Mouse (Mus musculus): ENCODE data around the gene Atf7ip.

Atf7ip gene

DNA sequence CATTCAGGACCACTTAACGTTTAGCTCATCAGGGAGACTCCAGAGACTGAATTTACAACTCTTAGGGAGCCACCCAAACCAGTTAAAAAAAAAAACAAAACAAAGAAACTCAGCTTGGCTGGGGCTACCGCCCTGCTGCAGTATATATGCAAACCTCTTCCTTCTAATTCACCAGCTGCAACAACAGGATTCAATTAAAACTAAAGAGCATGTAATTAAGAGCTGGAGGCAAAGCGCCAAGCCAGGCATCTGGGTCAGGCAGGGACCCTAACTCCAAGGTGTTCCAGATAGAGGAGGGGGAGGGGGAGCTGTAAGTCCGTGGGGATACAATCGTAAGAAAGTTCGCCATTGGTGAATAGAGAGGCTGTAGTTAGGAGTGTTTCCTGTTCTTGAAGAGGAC, 140.2 kb downstream of the Atf7ip start:
- DNase-seq (ENCODE audit: low spot score in 2 of 2), result no peak

DNA sequence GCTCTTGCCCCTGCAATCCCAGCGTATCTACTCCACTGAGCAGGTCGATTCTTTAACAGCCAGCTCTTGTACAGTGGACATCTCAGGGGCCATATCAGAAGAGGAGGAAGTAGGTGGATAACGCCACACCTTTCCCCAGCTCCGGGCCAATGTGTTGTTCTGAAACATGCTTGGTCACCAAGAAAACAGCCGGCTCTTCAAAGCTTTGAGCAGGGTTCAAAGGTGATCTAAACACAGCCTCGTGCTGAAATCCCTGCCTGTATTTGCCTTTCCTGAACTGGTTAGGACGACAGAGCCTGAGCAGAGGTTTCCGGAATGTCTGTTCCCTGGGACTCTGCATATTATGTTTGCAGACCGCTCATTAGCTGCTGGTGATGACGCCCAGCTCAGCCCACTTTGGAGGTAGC, 141.5 kb downstream of the Atf7ip start:
- no peak for DNase-seq (ENCODE audit: low spot score in 2 of 2)

DNA sequence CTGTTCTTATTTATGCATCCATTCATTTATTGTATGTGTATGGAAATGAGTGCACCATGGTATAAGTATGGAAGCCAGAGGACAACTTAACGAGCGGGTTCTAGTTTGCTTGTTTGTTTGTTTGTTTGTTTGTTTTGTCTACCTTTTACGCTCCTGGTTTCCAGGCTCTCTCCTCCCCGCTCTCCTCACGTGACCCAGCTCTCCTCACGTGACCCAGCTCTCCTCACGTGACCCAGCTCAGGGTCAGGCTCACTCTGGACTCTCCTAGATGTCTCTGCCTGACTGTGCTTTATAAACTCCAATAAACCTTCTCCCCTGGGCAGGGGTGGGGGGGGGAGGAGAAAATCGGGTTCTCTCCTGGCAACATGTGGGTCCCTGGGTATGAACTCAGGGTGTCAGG, 144.7 kb downstream of the Atf7ip start:
- DNase-seq (ENCODE audit: low spot score in 2 of 2), result no peak

DNA sequence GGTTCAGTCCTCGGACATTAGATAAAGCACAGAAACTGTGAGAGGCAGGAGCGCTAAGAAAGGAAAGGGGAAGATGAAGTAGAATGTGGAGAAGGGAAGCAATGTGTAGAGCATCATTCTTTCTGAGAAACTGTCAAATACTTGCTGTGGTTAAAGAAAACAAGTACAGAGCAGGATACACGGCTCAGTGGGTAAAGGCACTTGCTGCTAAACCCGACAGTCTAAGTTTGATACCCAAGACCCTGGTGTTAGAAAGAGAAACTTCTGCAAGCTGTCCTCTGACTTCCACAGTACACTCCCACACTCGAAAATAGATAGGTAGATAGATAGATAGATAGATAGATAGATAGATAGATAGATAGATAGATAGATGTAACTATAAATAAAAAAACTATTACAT, 147.4 kb downstream of the Atf7ip start:
- no peak for DNase-seq (ENCODE audit: low spot score in 2 of 2)

DNA sequence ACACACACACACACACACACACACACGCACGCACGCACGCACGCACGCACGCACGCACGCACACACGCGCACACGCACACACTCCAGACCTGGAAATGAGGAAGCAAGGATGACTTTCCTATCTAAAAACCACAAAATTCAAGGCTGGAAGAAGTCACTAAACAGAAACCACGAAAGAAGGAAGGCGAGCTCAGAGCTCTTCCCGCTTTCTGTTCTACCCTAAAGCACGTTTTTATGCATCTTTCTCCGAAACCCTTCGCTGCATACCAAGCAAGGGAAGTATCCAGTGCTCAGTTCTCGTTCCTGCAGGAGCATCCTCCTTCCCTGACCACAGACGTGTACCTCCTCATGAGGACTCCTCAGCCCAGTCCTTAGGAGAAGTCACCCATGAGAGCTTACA, 148.5 kb downstream of the Atf7ip start:
- no peak for DNase-seq (ENCODE audit: low spot score in 2 of 2)

DNA sequence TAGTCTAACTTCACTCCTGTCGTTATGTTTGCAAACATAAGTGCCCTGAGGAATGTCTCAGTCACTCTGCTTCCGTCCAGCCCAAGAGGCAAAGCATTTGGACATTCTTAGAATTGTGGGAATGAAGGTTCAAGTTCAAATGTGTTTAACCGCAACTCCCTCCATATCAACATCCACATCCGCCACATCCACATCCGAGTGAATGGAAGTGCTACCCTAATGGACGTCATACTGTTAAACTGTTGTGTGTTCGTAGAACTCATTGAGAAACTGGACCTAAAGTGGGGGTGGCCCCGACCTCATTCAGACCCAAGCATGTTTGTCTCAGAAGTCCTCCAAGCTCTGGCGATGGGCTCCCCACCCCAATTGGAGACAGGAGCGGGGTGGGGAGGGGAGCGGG, 149.8 kb downstream of the Atf7ip start:
- no peak for DNase-seq (ENCODE audit: low spot score in 2 of 2)

DNA sequence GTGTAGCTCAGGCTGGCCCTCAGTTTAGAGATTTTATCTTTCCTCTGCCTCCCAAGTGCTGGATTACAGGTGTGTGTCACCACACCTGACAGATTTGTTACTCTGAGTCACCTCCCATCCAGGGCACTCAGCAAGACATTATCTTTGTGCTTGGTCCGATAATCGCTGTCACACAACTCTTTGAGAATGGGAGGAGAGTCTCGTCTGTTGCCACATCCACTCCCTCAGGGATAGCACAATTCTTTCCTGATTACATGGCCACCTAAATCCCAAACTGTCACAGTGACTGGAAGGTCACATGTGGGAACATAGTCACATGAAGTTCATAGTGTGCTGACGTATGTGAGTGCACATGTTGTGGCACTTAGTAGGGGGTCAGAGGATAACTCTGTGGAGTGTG, 152.3 kb downstream of the Atf7ip start:
- no peak for DNase-seq (ENCODE audit: low spot score in 2 of 2)

DNA sequence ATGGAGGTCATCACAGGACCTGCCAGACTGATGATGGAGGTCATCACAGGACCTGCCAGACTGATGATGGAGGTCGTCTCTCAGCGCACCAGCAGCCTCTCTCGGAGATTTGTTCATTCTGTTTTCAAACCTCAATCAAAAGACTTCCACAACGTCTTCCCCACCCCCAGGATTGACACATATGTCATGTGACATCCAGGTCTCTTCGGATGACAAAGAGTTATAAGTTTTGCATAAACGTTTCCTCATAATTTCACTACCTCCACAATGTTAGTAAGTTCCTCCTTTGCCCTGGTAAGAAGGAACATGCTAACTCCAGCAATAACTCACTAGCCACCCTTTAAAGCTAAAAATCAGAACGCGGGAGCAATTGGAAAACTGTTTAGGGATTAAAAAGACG, 153.3 kb downstream of the Atf7ip start:
- DNase-seq (ENCODE audit: low spot score in 2 of 2), result no peak
